Mouse (Mus musculus) C2C12 (cell line): ENCODE data around the gene Ccl5.

Source experiments
- CTCF ChIP-seq: IDR thresholded peaks from one replicate; pipeline ENCODE4 v1.5.1; 2011; ENCODE audit not compliant: control insufficient read depth, insufficient read depth, insufficient read length
- MYOD1 ChIP-seq: IDR thresholded peaks from one replicate; pipeline ENCODE4 v1.6.1; 2011; ENCODE audit warnings: low read depth; ENCODE audit not compliant: control insufficient read depth, insufficient read length
- MYOG ChIP-seq: IDR thresholded peaks from one replicate; pipeline ENCODE4 v1.6.1; 2011; ENCODE audit not compliant: control insufficient read depth, insufficient read length; ENCODE audit errors: extremely low read depth

DNA sequence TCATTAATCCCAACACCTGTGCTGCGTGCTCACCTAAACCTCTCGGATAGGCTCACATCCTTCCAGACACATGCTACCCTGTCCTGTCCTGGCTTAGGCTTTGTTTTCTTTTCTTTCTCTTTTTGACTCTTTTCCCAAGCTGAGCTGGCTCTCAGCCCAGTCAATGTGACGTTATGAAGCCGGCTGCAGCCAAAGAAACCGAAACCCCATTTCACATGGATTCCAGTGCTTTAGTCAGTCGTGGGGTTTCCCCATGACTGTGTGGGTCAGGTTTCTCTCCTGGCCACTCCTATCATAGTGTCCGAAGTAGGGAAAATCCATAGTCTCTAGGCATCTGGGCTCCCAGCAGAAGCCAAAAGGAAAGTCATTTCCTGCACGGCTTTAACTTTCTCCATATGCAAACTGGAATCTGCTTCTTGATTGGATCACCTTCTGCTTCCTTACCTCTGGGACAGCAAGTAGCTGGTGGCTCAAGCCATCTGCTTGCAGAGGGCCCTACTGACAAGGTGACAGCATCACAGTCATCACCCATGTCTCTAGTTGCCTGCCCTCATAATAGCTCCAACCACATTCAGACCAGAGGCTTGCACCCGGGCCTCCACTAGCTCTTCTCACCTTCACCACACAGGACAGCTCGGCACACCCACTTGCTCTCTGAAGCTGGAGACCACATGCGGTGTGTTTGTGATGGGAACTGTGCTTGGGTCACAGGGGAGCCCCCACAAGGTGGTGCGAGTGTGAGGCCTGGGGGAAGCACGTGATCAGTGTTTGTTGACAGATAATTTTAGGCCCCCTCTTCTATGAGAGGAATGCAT, 4.5 kb upstream of the Ccl5 start:
- TF ChIP-seq CTCF (no peak), MYOG (no peak), MYOD1 (peak; percentile 11)
